Mouse (Mus musculus) midbrain, embryonic 13.5 days (tissue): ENCODE data around the gene Ulk3. TPM values are rescaled to one million over a fixed set of nuclear protein-coding genes. Genes with fewer than 3 reads are reported as not detected.

Experiments used
- ATAC-seq: fragments of 200-750 bp; cut with Nextera tagmentation; 2 replicates; pipeline ENCODE4 v1.8.0; 2017; ENCODE audit warnings: mild to moderate bottlenecking, moderate TSS enrichment, moderate library complexity
- H3K27ac ChIP-seq: fragments of 300-500 bp; sonication (generic); 2 replicates; pipeline ENCODE4 v1.5.1; 2015; ENCODE audit warnings: inconsistent platforms, mild to moderate bottlenecking, moderate library complexity
- H3K27me3 ChIP-seq: fragments of 300-500 bp; sonication (generic); 2 replicates; pipeline ENCODE4 v1.6.1; 2015; ENCODE audit warnings: mild to moderate bottlenecking, inconsistent platforms
- H3K36me3 ChIP-seq: fragments of 300-500 bp; sonication (generic); 2 replicates; pipeline ENCODE4 v1.6.1; 2015; ENCODE audit warnings: mild to moderate bottlenecking, inconsistent platforms
- H3K4me1 ChIP-seq: fragments of 300-500 bp; sonication (generic); replicated peaks from 2 replicates; pipeline ENCODE4 v1.6.1; 2015; ENCODE audit warnings: inconsistent platforms
- H3K4me2 ChIP-seq: fragments of 300-500 bp; sonication (generic); replicated peaks from 2 replicates; pipeline ENCODE4 v1.6.1; 2015; ENCODE audit warnings: moderate library complexity, mild to moderate bottlenecking, inconsistent platforms
- H3K4me3 ChIP-seq: fragments of 300-500 bp; sonication (generic); replicated peaks from 2 replicates; pipeline ENCODE4 v1.5.1; 2015; ENCODE audit warnings: mild to moderate bottlenecking, inconsistent platforms
- H3K9ac ChIP-seq: fragments of 300-500 bp; sonication (generic); replicated peaks from 2 replicates; pipeline ENCODE4 v1.6.1; 2015; ENCODE audit warnings: mild to moderate bottlenecking, inconsistent platforms
- H3K9me3 ChIP-seq: fragments of 300-500 bp; sonication (generic); 2 replicates; pipeline ENCODE4 v1.6.1; 2016; ENCODE audit warnings: mild to moderate bottlenecking, inconsistent platforms
- WGBS: fragments of 180-500 bp; shearing (Covaris S2); methylation state at CpG from one replicate; pipeline ENCODE4 v1.1.7; 2015; 5-methylcytosine and 5-hydroxymethylcytosine counted together
- polyA plus RNA-seq: library from polyadenylated mRNA; unstranded; fragments of >200 nt; fragmentation: Nextera tagmentation; extraction: Ambion mirVana; gene quantifications from 2 replicates; pipeline ENCODE4 v1.2.1, GENCODE M21; 2015

Ulk3 gene
- polyA plus RNA-seq = 23.5 and 25.1 TPM in 2 replicates

GRCm38 (mm10) chr9:57589224-57590126, at the start of gene Ulk3:
Ulk3 (plus strand) TSS chr9:57589452.
- Histone ChIP-seq H3K4me1 (peaks cover 21% of the 10 kb centered on the region), H3K27me3 (no peaks in the 10 kb centered on the region), H3K4me2 (peak within 1 kb of the TSS; percentile 90), H3K4me3 (peak within 1 kb of the TSS; percentile 71), H3K27ac (peak within 1 kb of the TSS; percentile 67), H3K9ac (peak within 1 kb of the TSS; percentile 86), H3K9me3 (no peaks in the 10 kb centered on the region), H3K36me3 (peaks cover 54% of the 10 kb centered on the region)
- WGBS = under 1% methylated on average over 58 of the region's 58 CpGs
- peak; percentile 87 for ATAC-seq

- Histone ChIP-seq H3K9me3 (no peaks in the 10 kb centered on the region), H3K27me3 (no peaks in the 10 kb centered on the region), H3K36me3 (peaks cover 59% of the 10 kb centered on the region), H3K4me1 (peaks cover 21% of the 10 kb centered on the region), H3K4me3 (no peak overlapping the region), H3K27ac (no peak overlapping the region), H3K4me2 (no peak overlapping the region), H3K9ac (no peak overlapping the region)
- ATAC-seq = no peak
- 94% methylated on average over 2 of the region's 2 CpGs for WGBS
These were observed 49.7 kb upstream of the Ulk3 start for GRCm38 (mm10) chr9:57539550-57539949.

- ATAC-seq = no peak
- Histone ChIP-seq H3K4me2 (no peak overlapping the region), H3K4me3 (no peak overlapping the region), H3K9ac (no peak overlapping the region), H3K36me3 (peaks cover 73% of the 10 kb centered on the region), H3K4me1 (peaks cover 21% of the 10 kb centered on the region), H3K27ac (no peak overlapping the region), H3K9me3 (no peaks in the 10 kb centered on the region), H3K27me3 (no peaks in the 10 kb centered on the region)
- WGBS = 12% methylated on average over 1 of the region's 1 CpGs
These were observed 47.9 kb upstream of the Ulk3 start for GRCm38 (mm10) chr9:57541312-57541711.

DNA sequence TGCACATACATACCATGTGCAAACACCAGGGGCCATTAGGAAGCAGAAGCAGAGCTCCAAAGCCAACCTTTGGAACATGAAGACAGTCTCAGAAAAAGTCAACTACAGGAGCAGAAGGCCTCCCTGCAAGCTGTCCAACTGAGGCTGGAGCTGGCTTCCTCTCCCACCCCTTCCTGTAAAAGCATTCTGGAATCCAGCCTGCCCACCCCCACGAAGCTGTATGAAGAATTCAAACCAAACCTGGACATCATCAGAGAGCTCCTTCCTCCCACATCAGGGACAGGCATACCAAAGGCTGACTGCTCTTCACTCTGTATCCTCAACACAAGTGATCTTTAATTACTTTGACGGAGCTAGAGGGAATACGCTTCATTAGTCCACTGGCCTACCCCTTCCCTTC, 45.3 kb upstream of the Ulk3 start:
- H3K4me1 ChIP-seq = peaks cover 9% of the 10 kb centered on the region
- H3K4me3 ChIP-seq = no peak overlapping the region
- 79% methylated on average over 3 of the region's 3 CpGs for WGBS
- no peaks in the 10 kb centered on the region for H3K27me3 ChIP-seq
- no peak overlapping the region for H3K27ac ChIP-seq
- no peak overlapping the region for H3K4me2 ChIP-seq
- H3K9ac ChIP-seq = no peak overlapping the region
- ATAC-seq = no peak
- peaks cover 96% of the 10 kb centered on the region for H3K36me3 ChIP-seq
- no peaks in the 10 kb centered on the region for H3K9me3 ChIP-seq

DNA sequence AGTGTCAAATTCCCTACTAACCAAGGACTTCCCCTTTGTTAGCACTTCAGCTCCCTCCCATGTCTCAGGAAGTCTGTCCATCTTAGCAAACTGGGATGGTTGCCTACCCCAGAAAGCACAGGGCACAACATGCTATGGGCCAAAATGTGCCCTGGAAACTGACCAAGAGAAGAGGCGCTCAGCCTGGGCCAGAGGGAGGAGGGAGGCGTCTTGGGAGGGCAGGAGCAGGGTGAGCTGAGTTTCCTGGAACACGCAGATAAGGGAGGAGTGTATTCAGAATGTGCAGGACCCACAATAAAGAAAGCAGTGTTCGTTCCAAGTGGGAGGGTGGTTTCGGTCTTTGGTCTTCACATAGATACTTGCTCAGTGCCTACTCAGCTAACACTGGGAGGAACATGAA, 42.0 kb upstream of the Ulk3 start:
- Histone ChIP-seq H3K27me3 (no peaks in the 10 kb centered on the region), H3K4me3 (no peak overlapping the region), H3K9me3 (no peaks in the 10 kb centered on the region), H3K27ac (no peak overlapping the region), H3K4me2 (no peak overlapping the region), H3K9ac (no peak overlapping the region), H3K36me3 (peaks cover 85% of the 10 kb centered on the region), H3K4me1 (peaks cover 18% of the 10 kb centered on the region)
- 93% methylated on average over 5 of the region's 5 CpGs for WGBS
- no peak for ATAC-seq

- H3K36me3 ChIP-seq = peaks cover 80% of the 10 kb centered on the region
These were observed 41.4 kb upstream of the Ulk3 start for GRCm38 (mm10) chr9:57547869-57548268.

DNA sequence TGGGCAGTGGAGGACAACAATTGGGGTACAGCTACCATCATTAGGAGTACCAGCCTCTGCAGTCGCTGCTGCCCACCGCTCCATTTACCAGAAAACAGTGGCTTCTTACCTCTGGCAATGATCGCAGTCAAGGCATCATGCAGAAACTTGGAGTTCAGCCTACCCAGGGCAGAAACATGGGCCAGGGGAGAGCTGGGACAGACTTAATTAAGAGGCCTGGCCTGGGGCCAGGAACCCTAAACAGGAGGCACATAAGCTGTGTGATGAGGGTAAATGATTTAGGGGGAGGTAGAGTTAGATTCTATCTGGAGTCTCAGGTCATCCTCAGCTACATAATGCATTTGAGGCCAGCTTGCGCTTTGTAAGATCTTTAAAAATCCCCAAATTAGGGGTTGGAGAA, 40.1 kb upstream of the Ulk3 start:
- Histone ChIP-seq H3K4me3 (no peak overlapping the region), H3K4me1 (peaks cover 22% of the 10 kb centered on the region), H3K9ac (peak overlapping the region; percentile 5; the same call in 1 of the 2 replicates), H3K27ac (no peak overlapping the region), H3K27me3 (no peaks in the 10 kb centered on the region), H3K9me3 (no peaks in the 10 kb centered on the region), H3K36me3 (peaks cover 66% of the 10 kb centered on the region), H3K4me2 (no peak overlapping the region)
- ATAC-seq = no peak
- WGBS = 95% methylated on average over 4 of the region's 4 CpGs

More at GRCm38 (mm10) chr9:57547869-57548268, 41.4 kb upstream of the Ulk3 start:
- no peak overlapping the region for H3K9ac ChIP-seq
- no peak overlapping the region for H3K27ac ChIP-seq
- no peaks in the 10 kb centered on the region for H3K9me3 ChIP-seq
- H3K27me3 ChIP-seq = no peaks in the 10 kb centered on the region
- peaks cover 20% of the 10 kb centered on the region for H3K4me1 ChIP-seq
- H3K4me3 ChIP-seq = no peak overlapping the region
- H3K4me2 ChIP-seq = no peak overlapping the region
- WGBS = 92% methylated on average over 11 of the region's 11 CpGs
- no peak for ATAC-seq

DNA sequence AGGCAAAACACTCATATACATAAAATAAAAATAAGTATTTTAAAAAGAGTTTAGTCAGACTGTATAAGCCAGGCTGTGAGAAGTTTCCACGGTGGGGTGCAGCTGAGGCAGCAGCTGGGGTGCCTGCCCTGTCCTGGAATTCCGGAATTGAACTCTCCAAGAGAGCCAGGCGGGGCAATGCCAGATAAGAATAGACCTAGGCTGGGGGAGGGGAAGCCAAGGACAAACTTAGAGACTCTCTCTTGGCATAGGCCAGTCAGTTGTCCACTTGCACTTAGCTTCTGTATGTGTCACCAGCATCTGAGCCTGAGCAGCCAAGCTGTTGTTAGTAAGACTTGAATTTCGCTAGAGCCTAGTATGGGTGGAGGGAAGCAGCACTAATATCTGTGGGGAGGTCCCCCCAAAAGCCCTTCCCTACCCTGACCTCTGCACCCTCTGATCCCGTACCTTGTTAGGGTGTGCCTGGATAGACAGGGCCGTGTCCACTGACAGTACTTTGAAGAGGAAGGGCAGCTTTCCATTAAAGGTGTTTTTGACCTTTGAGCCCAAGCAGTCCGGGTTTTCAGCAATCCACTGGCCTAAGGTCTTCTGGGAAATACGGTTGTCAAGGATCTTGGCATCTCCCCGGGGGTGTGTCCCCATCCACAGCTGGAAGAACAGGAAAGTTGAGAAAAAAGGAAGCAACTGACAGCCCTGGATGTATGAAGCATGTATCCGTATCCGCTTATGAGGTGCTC, 39.0 kb upstream of the Ulk3 start:
- no peak overlapping the region for H3K4me3 ChIP-seq
- WGBS = 91% methylated on average over 11 of the region's 11 CpGs
- H3K4me2 ChIP-seq = no peak overlapping the region
- no peak for ATAC-seq
- H3K36me3 ChIP-seq = peaks cover 55% of the 10 kb centered on the region
- no peak overlapping the region for H3K9ac ChIP-seq
- H3K27me3 ChIP-seq = no peaks in the 10 kb centered on the region
- no peaks in the 10 kb centered on the region for H3K9me3 ChIP-seq
- peaks cover 27% of the 10 kb centered on the region for H3K4me1 ChIP-seq
- H3K27ac ChIP-seq = no peak overlapping the region

DNA sequence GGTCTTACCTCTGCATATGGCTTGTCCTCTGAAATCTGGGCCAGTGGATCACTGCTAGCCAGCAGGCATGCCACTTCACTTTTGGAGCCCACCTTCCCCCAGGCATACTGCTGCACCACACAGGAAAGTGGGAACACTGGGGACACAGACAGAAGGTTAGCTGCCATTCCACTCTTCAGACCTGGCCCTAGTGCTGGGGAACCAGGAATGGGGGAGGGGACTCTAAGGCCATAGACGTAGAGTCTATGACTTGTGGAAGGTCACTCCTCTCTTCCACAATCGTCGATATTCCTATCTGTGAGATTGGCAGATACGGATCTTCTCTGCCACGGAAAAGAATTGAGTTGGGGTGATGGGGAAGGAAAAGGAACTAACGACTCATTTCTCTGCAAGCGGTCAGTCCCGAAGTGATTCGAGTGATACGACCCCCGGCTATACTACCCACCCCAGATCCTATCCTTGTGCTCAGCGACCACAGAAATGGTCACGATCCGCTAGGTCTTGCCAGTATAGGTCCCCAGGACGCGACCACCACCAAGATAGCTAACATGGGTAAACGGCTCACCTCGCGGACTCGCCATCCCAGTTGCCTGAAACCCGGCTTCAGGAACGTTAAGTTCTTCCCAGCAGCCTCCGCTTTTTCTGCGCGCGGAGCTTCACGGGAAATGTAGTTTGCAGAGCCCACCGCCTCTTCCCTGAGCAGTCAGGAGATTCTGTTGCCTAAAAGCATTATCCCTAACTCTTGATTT, 36.9 kb upstream of the Ulk3 start, which contains the start of gene Mpi:
Mpi (minus strand) TSS at position 625 of the 749 bp plus-strand sequence.
- no peaks in the 10 kb centered on the region for H3K27me3 ChIP-seq
- H3K4me3 ChIP-seq = peak within 1 kb of the TSS; percentile 65
- 1% methylated on average over 28 of the region's 28 CpGs for WGBS
- H3K4me1 ChIP-seq = peaks cover 27% of the 10 kb centered on the region
- no peak within 1 kb of the TSS for H3K27ac ChIP-seq
- peak within 1 kb of the TSS; percentile 81 for H3K9ac ChIP-seq
- no peaks in the 10 kb centered on the region for H3K9me3 ChIP-seq
- peak within 1 kb of the TSS; percentile 90 for H3K4me2 ChIP-seq
- peak; percentile 79 for ATAC-seq
- peaks cover 35% of the 10 kb centered on the region for H3K36me3 ChIP-seq

GRCm38 (mm10) chr9:57553119-57553518, 36.1 kb upstream of the Ulk3 start:
- Histone ChIP-seq H3K4me3 (no peak overlapping the region), H3K9me3 (no peaks in the 10 kb centered on the region), H3K4me1 (peaks cover 27% of the 10 kb centered on the region), H3K27me3 (no peaks in the 10 kb centered on the region), H3K36me3 (peaks cover 27% of the 10 kb centered on the region), H3K4me2 (no peak overlapping the region), H3K27ac (no peak overlapping the region), H3K9ac (no peak overlapping the region)
- WGBS = 73% methylated on average over 11 of the region's 11 CpGs
- ATAC-seq = peak; percentile 52

DNA sequence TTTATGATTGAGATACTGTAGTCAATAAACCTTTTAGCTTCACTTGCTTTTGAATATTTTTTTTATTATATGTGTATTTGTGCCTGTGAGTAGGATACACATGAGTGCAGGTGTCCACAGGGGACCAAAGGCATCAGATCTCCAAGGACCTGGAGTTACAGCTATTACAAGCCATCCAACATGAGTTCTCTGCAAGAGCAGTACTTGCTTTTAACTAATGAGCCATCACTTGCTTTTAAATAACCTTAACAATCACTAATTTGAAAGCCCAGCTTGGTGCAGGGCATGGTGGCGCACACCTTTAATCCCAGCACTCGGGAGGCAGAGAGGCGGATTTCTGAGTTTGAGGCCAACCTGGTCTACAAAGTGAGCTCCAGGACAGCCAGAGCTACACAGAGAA, 34.5 kb upstream of the Ulk3 start:
- WGBS = 32% methylated on average over 3 of the region's 3 CpGs
- Histone ChIP-seq H3K4me1 (peaks cover 22% of the 10 kb centered on the region), H3K27ac (no peak overlapping the region), H3K36me3 (peaks cover 11% of the 10 kb centered on the region), H3K9me3 (no peaks in the 10 kb centered on the region), H3K9ac (no peak overlapping the region), H3K4me2 (no peak overlapping the region), H3K27me3 (no peaks in the 10 kb centered on the region), H3K4me3 (no peak overlapping the region)
- ATAC-seq = no peak
